ENCODE assay signal across 14 mouse cellular contexts in the genomic region with DNA sequence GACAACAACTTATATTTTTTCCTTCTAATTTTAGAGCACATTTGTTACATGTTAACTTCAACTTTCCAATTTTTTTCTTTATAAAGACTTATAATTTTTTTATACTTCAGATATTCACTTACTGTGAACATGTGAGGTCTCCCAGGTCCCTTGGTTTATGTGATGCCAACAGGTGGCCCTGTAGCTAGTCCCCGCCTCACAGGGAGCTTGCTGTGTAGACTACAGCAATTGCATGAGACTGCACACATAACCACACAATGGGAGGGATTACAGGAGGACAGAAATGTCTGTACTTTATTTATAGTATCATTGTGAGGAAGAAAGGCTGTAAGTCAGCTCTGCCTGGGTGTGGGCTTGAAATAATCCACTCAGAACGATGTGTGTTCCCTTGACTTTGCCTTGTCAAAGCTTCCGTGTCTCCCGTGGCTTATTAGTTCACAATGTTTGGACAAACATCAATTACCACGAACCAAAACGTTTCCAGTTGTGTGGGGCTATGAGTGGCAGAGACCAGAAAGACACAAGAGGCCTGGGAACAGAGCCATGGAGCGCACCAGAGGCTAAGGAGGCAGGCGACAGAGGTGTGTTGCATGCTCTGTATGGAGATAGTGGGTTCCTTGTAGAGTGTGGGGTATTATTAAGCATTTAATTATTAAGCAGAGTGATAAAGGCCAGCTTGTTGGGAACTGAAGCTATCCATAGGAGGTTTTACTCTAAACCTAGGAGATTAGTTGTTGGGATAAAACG.
DNase-seq lines count a peak whose midpoint lies in the region; ATAC-seq and TF ChIP-seq lines count a peak whose summit lies in the region.
"Had no signal": no experiment of that assay in that cellular context is flagged by ENCODE, and none has a peak within 500 bp of the region (broad histone marks: within the 10 kb centered on the region; RNA-seq: fewer than 3 reads in every experiment).

No protein-coding gene starts in this region.

- TF ChIP-seq EP300 in MEL (IDR thresholded peaks at IDR 0.05; ENCODE audit: low read depth in 1 of 2, low read length in 2 of 2), result no peak

- no peaks in the 10 kb centered on the region for H3K9me3 ChIP-seq in heart, embryonic 13.5 days
- no peaks in the 10 kb centered on the region for H3K9me3 ChIP-seq in MEL (replicated peaks; ENCODE audit: insufficient read depth, low read length)
- H3K9me3 ChIP-seq: hindbrain, embryonic 10.5 days; kidney, embryonic 15.5 days; liver, embryonic 13.5 days had no signal

- no peak overlapping the region for H3ac ChIP-seq in myocyte (ENCODE audit: control insufficient read depth, insufficient read length)

- DNase-seq in heart, adult 9 months (ENCODE audit: low spot score in 2 of 2), result no peak
- DNase-seq in layer of hippocampus, adult 2 months (ENCODE audit: low spot score in 2 of 2), result no peak
- DNase-seq in layer of hippocampus, postnatal 10 days (ENCODE audit: low spot score in 2 of 2), result no peak
- peak; percentile 11 for DNase-seq in MEL (ENCODE audit: low read depth, low spot score)
- DNase-seq: B cell, adult 2 months; gastrocnemius, postnatal 14 days; kidney, adult 18-20 months; liver, embryonic 13.5 days; lung, adult 2 months had no signal

- no peak overlapping the region for H3K4me2 ChIP-seq in heart, embryonic 13.5 days
- H3K4me2 ChIP-seq in myocyte (ENCODE audit: low read depth), result peak overlapping the region; percentile 41
- H3K4me2 ChIP-seq: kidney, embryonic 15.5 days; liver, embryonic 13.5 days had no signal

- no peaks in the 10 kb centered on the region for H3K27me3 ChIP-seq in heart, embryonic 13.5 days (replicated peaks)
- no peaks in the 10 kb centered on the region for H3K27me3 ChIP-seq in MEL (ENCODE audit: control insufficient read depth in 1 of 2, insufficient read depth in 2 of 2, low read length in 2 of 2)
- H3K27me3 ChIP-seq in myocyte (ENCODE audit: control insufficient read depth, insufficient read depth, insufficient read length), result no peaks in the 10 kb centered on the region
- H3K27me3 ChIP-seq: kidney, embryonic 15.5 days; liver, embryonic 13.5 days had no signal

- no peak overlapping the region for H3K4me3 ChIP-seq in heart, embryonic 13.5 days
- H3K4me3 ChIP-seq in layer of hippocampus, adult 2 months, result no peak overlapping the region
- H3K4me3 ChIP-seq in MEL (ENCODE audit: control insufficient read depth in 1 of 2, insufficient read depth in 1 of 2, low read depth in 2 of 2, low read length in 2 of 2) (no peak overlapping the region), myocyte (no peak overlapping the region)
- H3K4me3 ChIP-seq: hindbrain, embryonic 10.5 days; kidney, embryonic 15.5 days; liver, embryonic 13.5 days had no signal

- TF ChIP-seq POLR2A in MEL (IDR thresholded peaks at IDR 0.05; ENCODE audit: control insufficient read depth in 1 of 2, insufficient read depth in 1 of 2, low read depth in 1 of 2, low read length in 2 of 2, poor library complexity in 1 of 2), result no peak
- TF ChIP-seq POLR2A in myocyte (IDR thresholded peaks at IDR 0.05; ENCODE audit: insufficient read length, low read depth), result no peak

- TF ChIP-seq RAD21 in MEL (IDR thresholded peaks at IDR 0.05; ENCODE audit: low read depth, low read length), result no peak

- no peaks in the 10 kb centered on the region for H3K36me3 ChIP-seq in heart, embryonic 13.5 days
- peaks cover 0 to 9% of the 10 kb centered on the region in 2 experiments; a peak in 2 of 4 replicates for H3K36me3 ChIP-seq in MEL (ENCODE audit: control insufficient read depth in 1 of 2, insufficient read depth in 2 of 2, low read length in 2 of 2)
- H3K36me3 ChIP-seq in myocyte (ENCODE audit: control insufficient read depth, insufficient read depth), result no peaks in the 10 kb centered on the region
- H3K36me3 ChIP-seq: hindbrain, embryonic 10.5 days; kidney, embryonic 15.5 days; liver, embryonic 13.5 days had no signal

- no peaks in the 10 kb centered on the region for H3K79me2 ChIP-seq in MEL (ENCODE audit: control insufficient read depth, insufficient read depth, low read length, poor library complexity)
- no peaks in the 10 kb centered on the region for H3K79me2 ChIP-seq in myocyte (ENCODE audit: control insufficient read depth, insufficient read depth)

- H3K9ac ChIP-seq in heart, embryonic 13.5 days, result no peak overlapping the region
- no peak overlapping the region for H3K9ac ChIP-seq in MEL (ENCODE audit: control insufficient read depth, low read depth, low read length, poor library complexity, severe bottlenecking)
- H3K9ac ChIP-seq: kidney, embryonic 15.5 days; liver, embryonic 13.5 days had no signal

- 55% methylated on average over 9 of the region's 9 CpGs for WGBS in heart, embryonic 13.5 days

- peaks cover 31% of the 10 kb centered on the region for H3K4me1 ChIP-seq in heart, embryonic 13.5 days
- H3K4me1 ChIP-seq in MEL (ENCODE audit: control insufficient read depth in 1 of 2, insufficient read depth in 2 of 2, low read length in 2 of 2), result peaks cover 0 to 16% of the 10 kb centered on the region in 2 experiments; a peak in 2 of 4 replicates
- H3K4me1 ChIP-seq: hindbrain, embryonic 10.5 days had no signal

- ATAC-seq in heart, embryonic 13.5 days (ENCODE audit: extremely low read depth, insufficient number of reproducible peaks, low FRiP score, low TSS enrichment), result no peak

- TF ChIP-seq CTCF in layer of hippocampus, adult 2 months (conservative IDR thresholded peaks at IDR 0.05), result no peak
- TF ChIP-seq CTCF in MEL (IDR thresholded peaks at IDR 0.05 in 2 of 3, conservative IDR thresholded peaks at IDR 0.05 in 1 of 3; ENCODE audit: control insufficient read depth in 1 of 3, insufficient read depth in 1 of 3, low read depth in 2 of 3, low read length in 3 of 3, poor library complexity in 1 of 3, severe bottlenecking in 1 of 3), result no peak

- peak overlapping the region; percentile 75 for H3K27ac ChIP-seq in heart, embryonic 13.5 days (replicated peaks)
- peak overlapping the region; percentile 61 for H3K27ac ChIP-seq in layer of hippocampus, adult 2 months
- H3K27ac ChIP-seq in MEL (ENCODE audit: control insufficient read depth, low read depth, low read length), result no peak overlapping the region
- H3K27ac ChIP-seq: hindbrain, embryonic 10.5 days; kidney, embryonic 15.5 days; liver, embryonic 13.5 days; macrophage had no signal

TF ChIP-seq in MEL, 35 proteins besides CTCF, POLR2A, EP300 and RAD21 (continues in another document):
- TF ChIP-seq ZC3H11A (IDR thresholded peaks at IDR 0.05; ENCODE audit: low read depth, low read length) (no peak), MEF2A (IDR thresholded peaks at IDR 0.05; ENCODE audit: extremely low read depth, insufficient replicate concordance, low read depth, low read length, poor library complexity, severe bottlenecking) (no peak), POLR2AphosphoS2 (IDR thresholded peaks at IDR 0.05; ENCODE audit: low read length) (no peak), SMC3 (IDR thresholded peaks at IDR 0.05; ENCODE audit: low read depth, low read length) (no peak), MXI1 (IDR thresholded peaks at IDR 0.05; ENCODE audit: low read depth, low read length) (no peak), USF1 (IDR thresholded peaks at IDR 0.05; ENCODE audit: low read depth, low read length) (no peak), MYB (IDR thresholded peaks at IDR 0.05; ENCODE audit: low read depth, low read length) (no peak), NRF1 (IDR thresholded peaks at IDR 0.05; ENCODE audit: insufficient read depth, low read depth, low read length, poor library complexity, severe bottlenecking) (no peak), CHD2 (IDR thresholded peaks at IDR 0.05; ENCODE audit: low read length) (no peak), ZMIZ1 (IDR thresholded peaks at IDR 0.05; ENCODE audit: low read depth, low read length) (no peak), JUND (IDR thresholded peaks at IDR 0.05; ENCODE audit: low read depth, low read length) (no peak), NELFE (IDR thresholded peaks at IDR 0.05; ENCODE audit: low read depth, low read length) (no peak), ETS1 (IDR thresholded peaks at IDR 0.05; ENCODE audit: low read depth, low read length) (no peak), ELF1 (IDR thresholded peaks at IDR 0.05; ENCODE audit: low read depth, low read length) (no peak), BHLHE40 (IDR thresholded peaks at IDR 0.05; ENCODE audit: borderline replicate concordance, low read depth, low read length) (no peak), MAFK (IDR thresholded peaks at IDR 0.05; ENCODE audit: borderline replicate concordance, low read depth, low read length) (no peak), RCOR1 (IDR thresholded peaks at IDR 0.05; ENCODE audit: low read depth, low read length) (no peak), ZKSCAN1 (IDR thresholded peaks at IDR 0.05; ENCODE audit: low read depth, low read length) (no peak)

TF ChIP-seq in myocyte, 11 proteins besides CTCF, POLR2A, EP300 and RAD21:
- TF ChIP-seq MYOG (IDR thresholded peaks at IDR 0.05; ENCODE audit: control insufficient read depth in 1 of 3, insufficient read depth in 1 of 3, insufficient read length in 2 of 3, low read depth in 2 of 3), result peak in 1 of 3 experiments; percentile 29
- peak in 2 of 3 experiments; percentile 20 to 54 for TF ChIP-seq MYOD1 (IDR thresholded peaks at IDR 0.05; ENCODE audit: control insufficient read depth in 1 of 3, insufficient read length in 2 of 3, low read depth in 2 of 3)
- TF ChIP-seq SRF (IDR thresholded peaks at IDR 0.05; ENCODE audit: control insufficient read depth, insufficient read length, low read depth), result no peak
